Mouse (Mus musculus) heart, embryonic 12.5 days (tissue): ENCODE data around the gene Pi4ka. TPM values are rescaled to one million over a fixed set of nuclear protein-coding genes. Genes with fewer than 3 reads are reported as not detected.

Source experiments
- ATAC-seq: fragments of 200-750 bp; cut with Nextera tagmentation; 2 replicates; pipeline ENCODE4 v1.8.0; 2017; ENCODE audit warnings: moderate TSS enrichment, moderate library complexity; ENCODE audit not compliant: insufficient number of reproducible peaks, low FRiP score
- H3K27ac ChIP-seq: fragments of 300-500 bp; sonication (generic); 2 replicates; pipeline ENCODE4 v1.5.1; 2016; ENCODE audit warnings: mild to moderate bottlenecking, moderate library complexity; ENCODE audit not compliant: poor library complexity, severe bottlenecking
- H3K27me3 ChIP-seq: fragments of 300-500 bp; sonication (generic); replicated peaks from 2 replicates; pipeline ENCODE4 v1.6.1; 2016; ENCODE audit warnings: mild to moderate bottlenecking, moderate library complexity
- H3K36me3 ChIP-seq: fragments of 300-500 bp; sonication (generic); 2 replicates; pipeline ENCODE4 v1.6.1; 2016; ENCODE audit warnings: mild to moderate bottlenecking, moderate library complexity
- H3K4me1 ChIP-seq: fragments of 300-500 bp; sonication (generic); replicated peaks from 2 replicates; pipeline ENCODE4 v1.6.1; 2016; ENCODE audit warnings: mild to moderate bottlenecking
- H3K4me2 ChIP-seq: fragments of 300-500 bp; sonication (generic); 2 replicates; pipeline ENCODE4 v1.6.1; 2016; ENCODE audit warnings: mild to moderate bottlenecking, moderate library complexity
- H3K4me3 ChIP-seq: fragments of 300-500 bp; sonication (generic); 2 replicates; pipeline ENCODE4 v1.5.1; 2016; ENCODE audit warnings: mild to moderate bottlenecking
- H3K9ac ChIP-seq: fragments of 300-500 bp; sonication (generic); 2 replicates; pipeline ENCODE4 v1.6.1; 2016; ENCODE audit warnings: mild to moderate bottlenecking, moderate library complexity
- H3K9me3 ChIP-seq: fragments of 300-500 bp; sonication (generic); replicated peaks from 2 replicates; pipeline ENCODE4 v1.6.1; 2016; ENCODE audit warnings: mild to moderate bottlenecking, moderate library complexity
- WGBS: fragments of 180-500 bp; shearing (Covaris S2); methylation state at CpG from one replicate; pipeline ENCODE4 v1.1.7; 2016; 5-methylcytosine and 5-hydroxymethylcytosine counted together
- polyA plus RNA-seq: library from polyadenylated mRNA; unstranded; fragments of >200 nt; fragmentation: Nextera tagmentation; extraction: Ambion mirVana; gene quantifications from 2 replicates; pipeline ENCODE4 v1.2.1, GENCODE M21; 2016

The Pi4ka gene
- polyA plus RNA-seq, 1 experiment from 2014 or later, result 45.4 TPM

DNA sequence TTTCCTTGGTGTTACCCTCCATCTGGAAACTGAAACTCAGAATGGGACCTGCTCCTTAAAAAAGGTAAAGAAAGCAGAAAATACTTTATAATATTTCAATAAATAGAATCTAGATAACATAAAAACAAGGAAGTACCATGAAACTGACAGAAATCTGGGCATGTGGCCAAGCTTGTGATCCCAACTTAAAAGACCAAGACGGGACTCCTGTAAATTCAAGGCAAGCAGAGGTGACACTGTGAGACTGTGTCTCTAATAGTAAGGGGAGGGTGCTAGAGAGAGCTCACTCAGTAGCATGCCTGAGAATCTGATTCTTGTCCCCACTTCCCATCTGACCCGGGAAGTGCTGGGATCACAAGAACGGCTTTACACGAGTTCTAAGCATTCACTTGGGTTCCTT is 13.3 kb downstream of the Pi4ka start:
- Histone ChIP-seq H3K27me3 (no peaks in the 10 kb centered on the region), H3K27ac (no peak overlapping the region), H3K4me3 (no peak overlapping the region), H3K36me3 (peaks cover 27% of the 10 kb centered on the region), H3K9ac (no peak overlapping the region), H3K4me1 (no peaks in the 10 kb centered on the region), H3K4me2 (no peak overlapping the region), H3K9me3 (no peaks in the 10 kb centered on the region)
- no peak for ATAC-seq
- 76% methylated on average over 4 of the region's 4 CpGs for WGBS

DNA sequence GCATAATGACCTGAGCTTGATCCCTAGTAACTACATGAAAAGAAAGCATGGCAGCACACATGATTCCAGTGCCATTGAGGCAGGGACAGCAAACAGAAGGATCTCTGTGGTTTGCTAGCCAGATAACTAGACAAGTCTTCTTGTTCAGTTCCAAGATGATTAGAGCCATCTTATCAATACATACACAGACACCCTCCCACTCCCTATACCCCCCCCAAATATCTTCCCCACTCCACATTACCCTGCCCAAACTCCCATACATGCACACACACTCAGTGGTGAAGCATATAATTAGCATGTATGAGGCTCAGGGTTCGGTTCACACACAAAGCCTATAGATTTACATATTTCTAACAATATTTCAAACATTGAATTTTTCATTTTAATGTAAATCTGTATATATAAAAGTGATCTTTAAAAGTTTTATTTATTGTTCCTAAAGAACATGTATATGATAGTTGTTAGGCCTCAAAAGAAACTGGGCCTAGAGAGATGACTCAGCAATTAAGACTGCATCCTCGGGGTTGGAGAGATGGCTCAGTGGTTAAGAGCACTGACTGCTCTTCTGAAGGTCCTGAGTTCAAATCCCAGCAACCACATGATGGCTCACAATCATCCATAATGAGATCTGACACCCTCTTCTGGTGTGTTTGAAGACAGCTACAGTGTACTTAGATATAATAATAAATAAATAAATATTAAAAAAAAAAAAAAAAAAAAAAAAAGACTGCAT is 22.4 kb downstream of the Pi4ka start:
- no peaks in the 10 kb centered on the region for H3K9me3 ChIP-seq
- H3K9ac ChIP-seq, result no peak overlapping the region
- 84% methylated on average over 2 of the region's 2 CpGs for WGBS
- no peak overlapping the region for H3K4me2 ChIP-seq
- no peak overlapping the region for H3K27ac ChIP-seq
- peaks cover 39% of the 10 kb centered on the region for H3K36me3 ChIP-seq
- ATAC-seq, result no peak
- H3K4me1 ChIP-seq, result peaks cover 6% of the 10 kb centered on the region; the same call in 1 of the 2 replicates
- H3K4me3 ChIP-seq, result no peak overlapping the region
- no peaks in the 10 kb centered on the region for H3K27me3 ChIP-seq

- H3K27me3 ChIP-seq, result no peaks in the 10 kb centered on the region
- H3K4me1 ChIP-seq, result peaks cover 6% of the 10 kb centered on the region; the same call in 1 of the 2 replicates
- 63% methylated on average over 4 of the region's 4 CpGs for WGBS
- H3K4me2 ChIP-seq, result no peak overlapping the region
- ATAC-seq, result no peak
- H3K27ac ChIP-seq, result no peak overlapping the region
- H3K4me3 ChIP-seq, result no peak overlapping the region
- H3K9me3 ChIP-seq, result no peaks in the 10 kb centered on the region
- H3K9ac ChIP-seq, result no peak overlapping the region
- H3K36me3 ChIP-seq, result peaks cover 51% of the 10 kb centered on the region
These were observed 23.8 kb downstream of the Pi4ka start for GRCm38 (mm10) chr16:17382306-17382705.

DNA sequence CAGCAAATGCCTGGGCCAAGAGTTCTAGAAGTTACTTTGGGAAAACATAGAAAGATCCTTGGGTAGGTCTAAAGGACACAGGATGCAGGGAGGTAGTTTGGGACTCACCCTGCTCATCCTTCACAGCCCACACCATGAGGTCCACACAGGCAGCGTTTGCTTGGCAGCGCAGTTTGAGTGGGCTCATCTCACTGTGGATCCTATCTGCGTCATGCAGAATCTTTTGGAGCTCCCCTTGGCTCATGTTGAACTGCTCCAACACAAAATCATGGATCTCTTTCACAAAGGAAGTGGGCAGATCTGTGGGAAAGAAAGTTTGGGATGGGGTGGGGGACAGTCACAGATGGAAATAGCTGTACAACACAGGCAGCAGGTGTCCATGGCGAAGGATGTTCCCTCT is 47.3 kb downstream of the Pi4ka start:
- no peak overlapping the region for H3K4me2 ChIP-seq
- no peaks in the 10 kb centered on the region for H3K4me1 ChIP-seq
- H3K27ac ChIP-seq, result no peak overlapping the region
- no peak overlapping the region for H3K9ac ChIP-seq
- H3K9me3 ChIP-seq, result no peaks in the 10 kb centered on the region
- WGBS, result 94% methylated on average over 4 of the region's 4 CpGs
- H3K27me3 ChIP-seq, result no peaks in the 10 kb centered on the region
- no peak overlapping the region for H3K4me3 ChIP-seq
- H3K36me3 ChIP-seq, result peaks cover 63% of the 10 kb centered on the region
- ATAC-seq, result no peak

DNA sequence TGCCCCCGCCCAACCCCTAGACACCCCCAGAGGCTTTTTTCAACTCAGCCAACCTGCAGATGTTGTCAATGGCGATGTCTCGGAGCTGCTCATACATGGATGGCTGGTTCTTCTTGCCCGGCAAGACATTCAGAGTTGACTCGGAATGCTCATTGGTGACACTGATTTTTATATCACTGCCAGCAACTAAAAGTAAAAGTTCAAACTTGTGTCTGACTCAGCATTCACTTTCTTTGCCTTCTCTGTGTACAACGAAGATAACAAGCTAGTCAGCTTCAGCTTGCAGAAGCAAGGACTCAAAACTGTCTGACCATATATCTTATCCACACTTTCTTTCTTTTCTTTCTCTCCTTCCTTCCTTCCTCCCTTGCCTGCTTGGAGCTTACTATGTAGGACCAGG is 50.1 kb downstream of the Pi4ka start:
- H3K36me3 ChIP-seq, result peaks cover 67% of the 10 kb centered on the region
- ATAC-seq, result no peak
- no peak overlapping the region for H3K4me3 ChIP-seq
- no peaks in the 10 kb centered on the region for H3K9me3 ChIP-seq
- H3K9ac ChIP-seq, result no peak overlapping the region
- no peaks in the 10 kb centered on the region for H3K4me1 ChIP-seq
- 82% methylated on average over 6 of the region's 6 CpGs for WGBS
- H3K27ac ChIP-seq, result no peak overlapping the region
- H3K4me2 ChIP-seq, result no peak overlapping the region
- no peaks in the 10 kb centered on the region for H3K27me3 ChIP-seq

DNA sequence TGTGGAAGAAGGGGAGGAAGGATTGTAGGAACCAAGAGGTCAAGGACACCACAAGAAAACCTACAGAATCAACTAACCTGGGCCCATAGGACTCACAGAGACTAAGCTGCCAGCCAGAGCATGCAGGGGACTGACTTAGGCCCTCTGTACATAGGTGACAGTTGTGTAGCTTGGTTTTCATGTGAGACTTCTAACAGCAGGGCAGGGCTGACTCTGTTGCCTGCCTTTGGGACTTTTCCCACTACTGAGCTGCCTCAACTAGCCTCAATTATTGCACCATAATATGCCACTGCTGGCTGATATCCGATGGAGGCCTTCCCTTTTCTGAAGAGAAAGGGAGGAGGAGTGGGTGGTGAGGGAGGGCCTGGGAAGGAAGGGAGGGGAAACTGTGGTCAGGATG is 59.3 kb downstream of the Pi4ka start:
- no peak for ATAC-seq
- Histone ChIP-seq H3K27ac (no peak overlapping the region), H3K9me3 (no peaks in the 10 kb centered on the region), H3K36me3 (peaks cover 64% of the 10 kb centered on the region), H3K4me3 (no peak overlapping the region), H3K4me1 (no peaks in the 10 kb centered on the region), H3K4me2 (no peak overlapping the region), H3K27me3 (no peaks in the 10 kb centered on the region), H3K9ac (no peak overlapping the region)
- 75% methylated on average over 1 of the region's 1 CpGs for WGBS

- Histone ChIP-seq H3K4me2 (no peak overlapping the region), H3K27ac (no peak overlapping the region), H3K4me1 (no peaks in the 10 kb centered on the region), H3K9me3 (no peaks in the 10 kb centered on the region), H3K4me3 (no peak overlapping the region), H3K27me3 (no peaks in the 10 kb centered on the region), H3K36me3 (peaks cover 55% of the 10 kb centered on the region), H3K9ac (no peak overlapping the region)
- 85% methylated on average over 2 of the region's 2 CpGs for WGBS
- ATAC-seq, result no peak
These were observed 60.3 kb downstream of the Pi4ka start for GRCm38 (mm10) chr16:17345813-17346155.

- Histone ChIP-seq H3K27ac (no peak overlapping the region), H3K4me1 (no peaks in the 10 kb centered on the region), H3K36me3 (peaks cover 50% of the 10 kb centered on the region), H3K4me2 (no peak overlapping the region), H3K27me3 (no peaks in the 10 kb centered on the region), H3K9ac (no peak overlapping the region), H3K4me3 (no peak overlapping the region), H3K9me3 (no peaks in the 10 kb centered on the region)
- WGBS, result 73% methylated on average over 8 of the region's 8 CpGs
- ATAC-seq, result no peak
These were observed 60.8 kb downstream of the Pi4ka start for GRCm38 (mm10) chr16:17345141-17345812.

- no peak overlapping the region for H3K9ac ChIP-seq
- H3K27me3 ChIP-seq, result no peaks in the 10 kb centered on the region
- 85% methylated on average over 4 of the region's 4 CpGs for WGBS
- H3K36me3 ChIP-seq, result peaks cover 41% of the 10 kb centered on the region
- ATAC-seq, result no peak
- no peaks in the 10 kb centered on the region for H3K9me3 ChIP-seq
- H3K27ac ChIP-seq, result no peak overlapping the region
- H3K4me1 ChIP-seq, result no peaks in the 10 kb centered on the region
- no peak overlapping the region for H3K4me2 ChIP-seq
- no peak overlapping the region for H3K4me3 ChIP-seq
These were observed 64.3 kb downstream of the Pi4ka start for GRCm38 (mm10) chr16:17341847-17342246.

- Histone ChIP-seq H3K4me2 (no peak overlapping the region), H3K9ac (no peak overlapping the region), H3K27me3 (no peaks in the 10 kb centered on the region), H3K4me1 (0 out of 2 replicates have a peak, but pooled peaks cover 4% of the 10 kb centered on the region), H3K4me3 (no peak overlapping the region), H3K27ac (no peak overlapping the region), H3K36me3 (peaks cover 41% of the 10 kb centered on the region), H3K9me3 (no peaks in the 10 kb centered on the region)
- ATAC-seq, result no peak
- 87% methylated on average over 2 of the region's 2 CpGs for WGBS
These were observed 65.4 kb downstream of the Pi4ka start for GRCm38 (mm10) chr16:17340705-17341104.

- Histone ChIP-seq H3K4me2 (no peak overlapping the region), H3K9me3 (no peaks in the 10 kb centered on the region), H3K27ac (no peak overlapping the region), H3K4me3 (no peak overlapping the region), H3K9ac (no peak overlapping the region), H3K27me3 (no peaks in the 10 kb centered on the region), H3K4me1 (0 out of 2 replicates have a peak, but pooled peaks cover 4% of the 10 kb centered on the region), H3K36me3 (peaks cover 42% of the 10 kb centered on the region)
- ATAC-seq, result no peak
- WGBS, result 79% methylated on average over 7 of the region's 7 CpGs
These were observed 66.4 kb downstream of the Pi4ka start for GRCm38 (mm10) chr16:17339701-17340100.
